Mouse (Mus musculus) ovary, postnatal 10 days (tissue): Measurements from ENCODE around the gene Memo1.
"Not testable (repeated sequence)": the region's sequence is repeated elsewhere in the genome, so short reads cannot be mapped to it uniquely, and the experiment has no call there.

Source experiments
- DNase-seq: peaks from one replicate; pipeline ENCODE4 v3.0.0; 2022; ENCODE audit warnings: low spot score

Memo1 gene

DNA sequence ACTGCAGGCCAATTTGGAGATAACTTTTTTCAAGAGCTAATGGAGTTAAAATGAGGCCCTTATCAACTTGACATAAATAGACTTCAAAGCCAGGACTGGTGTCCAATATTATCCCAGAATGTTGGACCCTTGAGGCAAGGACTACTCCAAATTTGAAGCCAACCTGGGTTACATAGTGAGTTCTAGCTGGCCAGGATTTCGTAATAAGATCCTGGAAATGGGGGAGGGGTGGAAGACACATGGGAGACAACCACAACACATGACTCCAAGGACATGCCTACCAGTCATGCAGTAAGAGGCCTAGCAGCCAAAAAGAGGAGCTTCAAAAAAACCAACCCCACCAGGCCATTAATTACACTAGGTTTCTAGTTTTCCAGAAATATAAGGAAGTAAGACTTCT lies 50.0 kb downstream of the Memo1 start:
- no peak for DNase-seq

DNA sequence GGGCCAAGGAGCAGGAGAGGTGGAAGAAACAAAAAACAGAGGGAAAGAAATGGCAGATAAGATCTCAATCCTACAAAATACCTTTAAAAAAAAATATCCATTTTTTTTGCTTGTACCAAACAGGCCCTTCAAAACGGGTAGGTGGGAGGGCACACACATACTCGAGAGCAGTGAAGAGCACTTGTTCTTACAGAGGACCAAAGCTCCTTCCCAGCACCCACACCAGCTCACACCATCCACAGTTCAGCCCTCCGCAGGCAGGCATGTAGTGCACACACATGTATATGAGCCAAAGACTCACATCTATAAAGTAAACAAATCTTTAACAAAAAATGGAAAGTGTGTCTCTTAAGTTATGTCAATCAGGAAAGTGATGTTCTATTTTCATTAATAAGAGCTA lies 52.5 kb downstream of the Memo1 start:
- no peak for DNase-seq

DNA sequence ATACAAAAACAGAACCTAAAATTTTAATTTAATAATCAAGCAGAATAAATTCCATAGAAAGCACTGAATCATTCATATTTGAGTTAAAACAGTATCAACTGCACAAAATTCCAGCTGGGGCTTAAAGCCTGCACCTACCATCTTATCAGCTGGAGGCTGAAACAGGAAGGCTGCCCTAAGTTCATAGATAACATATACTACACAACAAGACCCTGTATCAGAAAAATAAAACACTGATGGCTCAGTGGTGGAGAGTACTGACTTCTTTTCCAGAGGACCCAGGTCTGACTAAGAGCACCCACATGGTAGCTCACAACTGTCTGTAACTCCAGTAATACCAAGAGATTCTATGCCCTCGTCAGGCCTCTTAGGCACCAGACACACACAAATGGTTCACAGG lies 55.0 kb downstream of the Memo1 start:
- no peak for DNase-seq

DNA sequence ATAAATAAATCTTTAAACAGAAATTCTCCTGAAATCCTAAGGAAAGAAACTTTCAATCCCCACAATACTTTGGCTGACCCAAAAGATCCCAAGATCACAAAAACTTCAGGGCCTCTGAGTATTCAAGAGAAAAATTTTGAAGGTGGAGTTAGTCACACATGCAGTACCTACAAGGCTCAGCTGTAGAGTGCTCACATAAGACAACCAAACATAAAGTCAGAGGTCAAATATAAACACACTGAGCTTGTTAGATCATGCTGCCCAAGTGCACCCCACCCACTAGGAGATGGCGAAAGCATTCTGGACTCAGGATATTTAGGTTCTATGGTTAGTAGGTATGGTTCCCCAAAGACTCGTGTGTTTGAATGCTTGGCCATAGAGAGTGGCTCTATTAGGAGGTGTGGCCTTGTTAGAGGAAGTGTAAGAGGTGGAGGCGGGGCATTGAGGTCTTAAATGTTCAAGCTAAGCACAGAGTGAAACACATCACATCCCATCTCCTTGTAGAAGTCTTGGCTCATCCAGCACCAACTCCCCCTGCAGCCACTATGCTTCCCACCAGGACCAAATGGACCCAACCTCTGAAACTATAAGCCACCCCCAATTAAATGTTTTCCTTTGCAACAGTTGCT lies 67.1 kb downstream of the Memo1 start:
- DNase-seq: no peak

DNA sequence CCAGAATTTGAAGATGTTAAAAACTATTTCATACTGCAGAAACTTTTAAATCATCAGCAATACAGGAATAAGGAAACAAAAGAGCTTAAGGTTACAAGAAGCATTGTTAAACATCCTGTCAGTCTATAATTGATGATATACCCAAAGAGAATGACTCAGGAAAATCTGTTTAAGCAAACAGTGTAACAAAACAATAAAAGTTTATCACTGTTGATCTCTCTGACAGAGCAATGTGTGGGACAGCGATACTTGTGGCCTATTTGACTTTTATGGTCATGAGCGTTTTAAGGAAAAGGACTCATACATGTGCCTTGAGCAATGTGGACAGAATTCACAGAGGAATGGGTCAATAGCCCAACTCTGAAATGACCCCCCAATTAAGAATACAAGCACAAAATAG lies 78.0 kb downstream of the Memo1 start:
- no peak for DNase-seq

DNA sequence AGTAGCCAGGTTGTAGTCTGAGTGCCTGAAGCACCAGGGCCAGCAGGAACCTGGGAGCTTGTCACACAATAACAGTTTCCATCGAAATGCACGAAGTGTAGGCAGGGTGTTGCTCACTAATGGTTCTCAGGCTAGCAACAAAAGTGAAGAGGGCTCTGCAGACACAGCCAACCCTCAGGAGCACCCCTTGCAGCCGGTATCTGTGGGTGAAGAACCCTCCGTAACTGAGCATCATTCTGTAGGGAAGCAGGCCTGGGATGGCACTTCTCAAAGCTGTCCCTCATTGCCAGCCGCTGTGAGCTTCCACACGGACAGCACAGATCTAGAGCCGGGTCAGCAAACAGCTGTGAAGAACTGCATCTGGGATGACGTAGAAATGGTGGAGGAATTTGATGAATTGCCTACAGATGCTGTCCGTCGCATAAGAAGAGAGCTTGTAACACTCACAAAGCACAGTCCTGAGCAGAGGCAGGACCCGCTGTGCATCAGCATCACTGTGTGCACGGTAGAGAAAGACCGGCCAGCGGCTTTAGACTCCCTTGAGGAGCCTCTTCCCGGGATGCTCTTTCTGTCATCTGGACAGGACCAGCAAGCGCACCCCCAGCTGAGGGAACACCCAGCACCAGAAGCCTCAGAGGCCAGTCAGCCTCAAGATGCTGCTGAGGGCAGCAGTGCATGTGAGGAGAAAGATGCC lies 82.3 kb downstream of the Memo1 start:
- DNase-seq: not testable (repeated sequence)

DNA sequence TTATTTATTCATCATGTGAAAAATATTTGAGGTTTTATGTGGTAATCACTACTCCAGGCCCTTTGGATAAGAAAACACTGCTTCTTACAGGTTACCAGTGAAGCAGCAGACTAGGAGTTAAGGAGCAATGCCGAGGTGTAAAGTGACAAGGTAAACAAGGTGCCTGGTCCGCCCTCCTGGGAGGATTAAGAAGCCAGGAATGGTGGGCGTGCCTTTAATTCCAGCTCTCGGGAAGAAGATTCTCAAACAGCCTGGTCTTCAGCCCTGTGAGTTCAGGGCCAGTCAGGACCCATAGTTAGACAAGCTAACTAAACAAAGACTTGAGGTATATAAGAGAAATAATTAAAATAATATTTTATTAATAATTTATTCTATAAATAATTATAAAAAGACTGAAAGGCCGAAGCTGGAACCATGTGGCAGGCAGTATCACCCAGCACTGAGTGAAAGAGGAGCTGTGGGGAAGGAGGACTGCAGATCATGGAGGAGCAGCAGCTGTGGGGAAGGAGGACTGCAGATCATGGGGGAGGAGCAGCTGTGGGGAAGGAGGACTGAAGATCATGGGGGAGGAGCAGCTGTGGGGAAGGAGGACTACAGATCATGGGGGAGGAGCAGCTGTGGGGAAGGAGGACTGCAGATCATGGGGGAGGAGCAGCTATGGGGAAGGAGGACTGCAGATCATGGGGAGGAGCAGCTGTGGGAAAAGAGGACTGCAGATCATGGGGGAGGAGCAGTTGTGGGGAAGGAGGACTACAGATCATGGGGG lies 86.0 kb downstream of the Memo1 start:
- no peak for DNase-seq

DNA sequence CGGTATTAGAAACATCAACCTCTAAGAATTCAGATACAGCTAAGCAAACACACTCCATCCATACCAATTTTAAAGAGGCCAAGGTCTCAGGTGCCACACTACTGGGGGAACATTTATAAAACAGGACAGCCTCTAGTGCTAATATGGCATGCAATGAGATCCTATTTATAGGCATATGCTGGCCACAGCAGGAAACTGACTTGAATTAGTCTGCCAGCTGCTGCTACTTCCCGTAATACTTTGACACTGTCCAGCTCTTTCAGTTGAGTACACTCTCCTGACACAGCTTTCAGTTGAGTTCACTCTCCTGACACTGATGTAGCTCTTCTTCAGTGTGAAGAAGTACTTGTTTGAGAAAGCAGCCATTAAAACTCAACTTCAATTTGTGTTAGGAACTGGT lies 99.4 kb downstream of the Memo1 start:
- DNase-seq: no peak

DNA sequence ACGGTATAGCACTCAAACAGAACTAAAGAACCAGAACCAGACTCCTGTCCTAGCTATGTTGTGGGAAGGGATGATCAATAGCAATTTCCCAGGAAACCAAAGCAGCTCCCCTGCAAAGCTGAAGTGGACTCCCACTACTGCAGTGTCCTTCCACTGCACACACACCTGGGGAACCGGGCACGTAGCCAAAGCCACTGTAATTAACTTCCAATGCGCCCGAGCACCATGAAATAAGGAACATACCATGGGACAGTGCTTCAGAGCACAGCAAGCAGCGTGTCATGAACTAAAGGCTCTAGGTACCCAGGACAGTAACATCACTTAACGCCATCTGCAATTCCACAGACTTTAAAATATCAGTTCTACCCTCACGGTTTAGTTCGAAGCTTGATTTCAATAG lies 100.6 kb downstream of the Memo1 start:
- DNase-seq: no peak

DNA sequence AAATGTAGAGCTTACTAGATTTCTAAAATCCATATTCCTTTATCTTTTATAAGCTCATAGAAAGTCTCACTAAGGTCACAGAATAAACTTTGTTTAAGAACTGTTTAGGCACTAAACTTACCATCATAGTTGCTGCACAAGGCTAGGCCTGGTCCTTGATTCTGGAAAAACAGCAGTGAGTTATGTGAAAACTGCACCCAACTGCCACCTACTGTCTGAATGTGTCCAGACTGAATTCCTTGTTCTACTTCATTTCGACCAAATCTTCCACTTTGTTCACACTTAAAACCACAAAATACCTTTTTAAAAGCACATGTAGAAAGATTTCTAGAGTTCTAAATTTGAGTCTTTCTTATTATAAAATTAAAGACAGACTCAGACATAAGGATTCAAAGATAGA lies 101.9 kb downstream of the Memo1 start:
- no peak for DNase-seq

DNA sequence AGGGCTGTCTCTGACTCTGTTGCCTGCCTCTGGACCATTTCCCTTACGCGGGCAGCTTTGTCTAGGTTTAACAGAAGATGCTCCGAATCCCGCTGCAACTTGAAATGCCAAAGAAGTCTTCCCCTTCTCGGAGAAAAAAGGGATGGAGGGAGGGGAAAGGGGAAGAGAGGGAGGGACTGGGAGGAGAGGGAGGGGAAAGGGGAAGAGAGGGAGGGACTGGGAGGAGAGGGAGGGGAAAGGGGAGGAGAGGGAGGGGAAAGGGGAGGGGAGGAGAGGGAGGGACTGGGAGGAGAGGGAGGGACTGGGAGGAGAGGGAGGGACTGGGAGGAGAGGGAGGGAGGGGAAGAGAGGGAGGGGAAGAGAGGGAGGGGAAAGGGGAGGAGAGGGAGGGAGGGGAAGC lies 103.9 kb downstream of the Memo1 start:
- DNase-seq: no peak

DNA sequence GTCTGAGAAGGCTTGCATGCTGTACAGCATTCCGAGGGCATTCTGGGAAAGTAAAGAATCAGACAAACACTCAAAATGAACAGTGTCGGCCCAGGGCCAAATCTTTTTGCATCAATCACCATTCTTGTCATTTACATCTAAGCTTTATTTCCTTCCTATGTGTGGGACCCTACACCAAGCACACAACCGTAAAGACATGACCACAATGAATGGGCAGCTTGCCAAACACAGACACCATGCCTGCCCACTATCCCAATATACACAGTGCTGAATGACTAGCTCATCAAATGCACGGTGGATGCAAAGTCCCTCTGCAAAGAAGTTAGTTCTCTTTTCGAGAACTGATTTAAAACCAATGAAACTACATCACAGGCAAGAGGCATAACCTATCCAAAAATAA lies 109.1 kb downstream of the Memo1 start:
- DNase-seq: no peak

DNA sequence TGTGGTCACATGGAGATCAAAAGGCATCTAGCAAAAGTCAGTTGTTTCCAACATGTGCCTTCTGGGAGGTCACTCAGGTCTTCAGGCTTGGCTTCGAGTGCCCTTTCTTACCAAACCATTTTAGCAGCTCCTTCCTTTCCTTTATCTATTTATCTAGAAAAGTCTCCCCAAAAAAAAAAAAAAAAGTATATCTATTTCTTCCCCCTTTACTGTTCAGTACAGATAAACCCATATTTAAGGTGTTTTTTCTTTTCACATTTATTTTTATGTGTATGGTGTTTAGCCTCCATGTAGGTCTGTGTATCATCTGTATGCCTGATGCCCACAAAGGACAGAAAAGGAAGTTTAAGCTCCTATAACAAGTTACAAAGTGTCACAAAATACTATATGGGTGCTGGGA lies 110.6 kb downstream of the Memo1 start:
- no peak for DNase-seq

DNA sequence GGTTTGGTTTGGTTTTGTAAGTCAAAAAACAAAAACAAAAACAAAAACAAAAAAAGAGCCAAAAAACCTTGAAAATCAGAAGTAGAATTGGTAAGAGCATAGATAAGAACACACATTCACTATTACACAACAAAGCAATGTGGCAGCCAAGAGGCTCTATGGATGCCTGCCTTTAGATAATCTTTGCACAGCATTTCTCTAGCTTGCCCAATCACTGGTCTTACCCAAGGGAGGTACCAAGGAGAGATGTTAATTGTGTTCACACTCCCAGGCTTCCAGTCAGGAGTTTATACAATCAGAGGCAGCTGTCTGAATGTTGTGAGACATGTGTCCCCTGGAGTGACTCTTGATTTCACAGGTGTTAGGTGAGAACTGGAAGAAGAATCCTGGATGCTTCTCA lies 114.4 kb downstream of the Memo1 start:
- no peak for DNase-seq

DNA sequence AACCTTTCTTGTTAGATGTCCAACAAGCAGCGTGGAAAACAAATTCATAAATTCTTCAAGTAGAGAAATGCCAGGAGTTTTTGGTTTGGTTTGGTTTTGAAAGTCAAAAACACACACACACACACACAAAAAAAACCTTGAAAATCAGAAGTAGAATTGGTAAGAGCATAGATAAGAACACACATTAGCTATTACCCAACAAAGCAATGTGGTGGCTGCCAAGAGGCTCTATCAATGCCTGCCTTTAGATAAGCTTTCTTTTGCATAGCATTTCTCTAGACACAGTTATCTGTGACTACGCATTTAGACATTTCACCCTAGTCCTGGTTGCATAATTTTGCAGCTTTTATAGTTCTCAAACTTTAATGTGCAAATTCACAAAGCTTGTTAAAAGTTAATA lies 115.7 kb downstream of the Memo1 start:
- DNase-seq: not testable (repeated sequence)

DNA sequence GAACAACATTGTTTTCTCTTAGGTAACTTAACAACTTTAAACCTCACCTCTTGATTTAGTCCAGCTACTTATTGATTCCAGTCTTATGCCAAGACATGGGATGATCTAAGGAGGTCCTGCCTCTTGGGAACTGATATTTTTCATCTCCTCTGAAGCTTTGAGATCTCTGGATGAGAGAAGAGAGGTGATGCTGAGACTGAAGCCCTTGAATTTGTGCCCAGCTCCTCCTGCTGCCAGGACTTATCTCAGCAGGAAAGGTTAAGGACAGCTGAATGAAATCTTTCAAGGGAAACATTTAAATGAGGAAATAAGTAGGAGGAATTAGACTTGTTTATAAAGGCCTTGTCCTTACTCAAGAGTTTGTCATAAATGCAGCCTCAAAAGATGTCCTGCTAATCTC lies 121.6 kb downstream of the Memo1 start:
- no peak for DNase-seq

DNA sequence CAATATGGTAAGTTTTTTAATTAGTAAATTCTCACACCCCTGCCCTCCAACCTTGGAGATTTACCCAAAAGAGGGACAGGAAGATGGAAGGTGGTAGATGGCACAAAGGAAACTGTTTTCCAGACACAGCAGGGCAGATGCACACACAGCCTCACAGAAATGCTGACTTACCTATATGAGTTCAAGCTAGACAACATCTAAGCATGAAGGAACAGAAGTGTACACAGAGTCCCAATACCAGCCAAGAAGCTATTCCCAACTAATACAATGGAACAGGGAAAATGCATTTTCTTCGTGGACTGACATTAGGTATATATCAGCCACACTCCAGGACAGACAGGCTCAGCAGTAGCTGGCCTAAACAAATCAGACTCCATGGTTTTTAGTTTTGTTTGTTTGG lies 122.5 kb downstream of the Memo1 start:
- DNase-seq: no peak

DNA sequence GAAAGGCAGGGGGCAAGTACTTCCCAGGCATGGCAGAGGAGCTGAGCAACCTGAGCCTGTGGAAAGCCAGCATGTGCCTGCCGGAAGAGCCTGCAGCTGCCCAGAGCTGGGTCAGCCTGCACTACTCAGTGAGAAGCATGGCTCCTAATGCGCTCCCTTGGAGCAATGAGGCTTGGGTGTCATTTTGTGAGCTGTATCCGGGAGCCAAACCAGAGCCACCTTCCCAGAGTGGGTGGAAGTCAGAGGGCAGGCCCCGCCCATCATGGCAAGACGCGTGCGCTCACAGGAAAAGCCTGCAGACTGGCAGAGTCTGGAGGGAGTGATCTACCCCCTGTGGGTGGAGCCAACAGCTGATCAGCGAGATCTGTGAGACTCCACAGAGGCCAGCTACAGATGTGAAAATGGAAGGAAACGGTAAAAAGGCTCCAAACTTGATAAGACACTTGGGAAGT lies 135.9 kb downstream of the Memo1 start:
- DNase-seq: no peak

DNA sequence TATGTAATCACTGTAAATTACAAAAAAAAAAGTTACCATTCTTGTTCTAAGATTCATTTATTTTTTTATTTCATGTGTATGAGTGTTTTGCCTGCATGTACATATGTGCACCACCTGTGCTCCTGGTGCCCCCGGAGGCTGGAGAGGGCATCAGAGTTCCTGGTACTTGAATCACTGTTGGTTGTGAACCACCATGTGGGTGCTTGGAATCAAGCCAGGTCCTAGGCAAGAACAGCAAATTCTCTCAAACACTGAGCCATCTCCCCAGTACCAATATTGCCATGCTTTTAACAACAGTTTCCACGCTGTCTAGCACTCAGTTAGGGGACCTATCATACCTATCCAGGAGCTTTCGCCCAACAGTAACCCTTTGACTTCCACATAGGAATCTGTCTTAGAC lies 137.2 kb downstream of the Memo1 start:
- DNase-seq: no peak
